Comparison of ENCODE assay signal across 8 mouse cellular contexts in genomic region chr12:91313974-91314587, GRCm38 (mm10).
DNase-seq lines count a peak whose midpoint lies in the region; ATAC-seq lines count a peak whose summit lies in the region.

No protein-coding gene starts in this region.

- no peak overlapping the region for H3K4me3 ChIP-seq in limb, embryonic 11.5 days (ENCODE audit: low read depth, low read length)
- H3K4me3 ChIP-seq in limb, embryonic 10.5 days: no peak overlapping the region
- H3K4me3 ChIP-seq in intestine, embryonic 16.5 days (ENCODE audit: low read length): no peak overlapping the region

- H3K4me1 ChIP-seq in limb, embryonic 11.5 days (ENCODE audit: control insufficient read depth, insufficient read depth, low read length): no peaks in the 10 kb centered on the region
- no peaks in the 10 kb centered on the region for H3K4me1 ChIP-seq in limb, embryonic 10.5 days
- no peaks in the 10 kb centered on the region for H3K4me1 ChIP-seq in intestine, embryonic 16.5 days (ENCODE audit: control insufficient read depth, insufficient read depth, low read length)

- H3K36me3 ChIP-seq in limb, embryonic 11.5 days (ENCODE audit: control insufficient read depth, insufficient read depth, low read length): no peaks in the 10 kb centered on the region
- no peaks in the 10 kb centered on the region for H3K36me3 ChIP-seq in limb, embryonic 10.5 days
- no peaks in the 10 kb centered on the region for H3K36me3 ChIP-seq in intestine, embryonic 16.5 days (ENCODE audit: control insufficient read depth, insufficient read depth, low read length)

- no peak overlapping the region for H3K4me2 ChIP-seq in limb, embryonic 11.5 days (ENCODE audit: low read depth, severe bottlenecking)
- H3K4me2 ChIP-seq in intestine, embryonic 16.5 days (ENCODE audit: low read depth, low read length): no peak overlapping the region

- ATAC-seq in limb, embryonic 11.5 days (ENCODE audit: insufficient number of reproducible peaks, low FRiP score, low TSS enrichment, low read depth): peak; percentile 28; the same call in 1 of the 2 replicates
- peak; percentile 82 for ATAC-seq in intestine, embryonic 16.5 days

- no peaks in the 10 kb centered on the region for H3K9me3 ChIP-seq in limb, embryonic 11.5 days (ENCODE audit: control insufficient read depth, low read length)
- no peaks in the 10 kb centered on the region for H3K9me3 ChIP-seq in limb, embryonic 10.5 days (replicated peaks)
- no peaks in the 10 kb centered on the region for H3K9me3 ChIP-seq in intestine, embryonic 16.5 days (ENCODE audit: control insufficient read depth, low read length)

- no peaks in the 10 kb centered on the region for H3K27me3 ChIP-seq in limb, embryonic 11.5 days (ENCODE audit: control insufficient read depth, insufficient read depth, low read length)
- H3K27me3 ChIP-seq in limb, embryonic 10.5 days (ENCODE audit: low read depth, poor library complexity, severe bottlenecking): no peaks in the 10 kb centered on the region
- H3K27me3 ChIP-seq in intestine, embryonic 16.5 days (replicated peaks; ENCODE audit: control insufficient read depth, insufficient read depth, low read length): no peaks in the 10 kb centered on the region

- WGBS in limb, embryonic 11.5 days: 61% methylated on average over 10 of the region's 10 CpGs
- 63% methylated on average over 10 of the region's 10 CpGs for WGBS in limb, embryonic 10.5 days
- WGBS in intestine, embryonic 16.5 days: 49% methylated on average over 10 of the region's 10 CpGs

- peak; percentile 6 for DNase-seq in adrenal gland, postnatal 14 days
- no peak for DNase-seq in adrenal gland, adult 18-20 months (ENCODE audit: low spot score in 2 of 2)
- no peak for DNase-seq in limb, embryonic 11.5 days (ENCODE audit: low spot score)
- no peak for DNase-seq in limb, embryonic 10.5 days (ENCODE audit: low spot score)
- peak; percentile 67 for DNase-seq in embryo, embryonic 10 days (ENCODE audit: low spot score)
- DNase-seq in retina, adult 2 months (ENCODE audit: low read depth, low spot score): peak; percentile 56
- DNase-seq in urinary bladder, postnatal 14 days (ENCODE audit: low spot score): no peak

- no peak overlapping the region for H3K27ac ChIP-seq in limb, embryonic 11.5 days (replicated peaks; ENCODE audit: low read depth, low read length)
- no peak overlapping the region for H3K27ac ChIP-seq in limb, embryonic 10.5 days
- no peak overlapping the region for H3K27ac ChIP-seq in intestine, embryonic 16.5 days (ENCODE audit: low read length)

- H3K9ac ChIP-seq in limb, embryonic 11.5 days (ENCODE audit: low read length): no peak overlapping the region
- no peak overlapping the region for H3K9ac ChIP-seq in intestine, embryonic 16.5 days (ENCODE audit: low read depth, low read length)

Comparison
In these comparisons a context has a peak if more than half of its experiments do, and no peak if none do; other contexts are left out.
1. DNase-seq: peak in adrenal gland, postnatal 14 days (single experiment), embryo, embryonic 10 days (single experiment) and retina, adult 2 months (single experiment); none in adrenal gland, adult 18-20 months (0 of 2), limb, embryonic 11.5 days (single experiment), limb, embryonic 10.5 days (single experiment) and urinary bladder, postnatal 14 days (single experiment).